23 mouse cellular contexts compared by ENCODE assay signal in the genomic region with DNA sequence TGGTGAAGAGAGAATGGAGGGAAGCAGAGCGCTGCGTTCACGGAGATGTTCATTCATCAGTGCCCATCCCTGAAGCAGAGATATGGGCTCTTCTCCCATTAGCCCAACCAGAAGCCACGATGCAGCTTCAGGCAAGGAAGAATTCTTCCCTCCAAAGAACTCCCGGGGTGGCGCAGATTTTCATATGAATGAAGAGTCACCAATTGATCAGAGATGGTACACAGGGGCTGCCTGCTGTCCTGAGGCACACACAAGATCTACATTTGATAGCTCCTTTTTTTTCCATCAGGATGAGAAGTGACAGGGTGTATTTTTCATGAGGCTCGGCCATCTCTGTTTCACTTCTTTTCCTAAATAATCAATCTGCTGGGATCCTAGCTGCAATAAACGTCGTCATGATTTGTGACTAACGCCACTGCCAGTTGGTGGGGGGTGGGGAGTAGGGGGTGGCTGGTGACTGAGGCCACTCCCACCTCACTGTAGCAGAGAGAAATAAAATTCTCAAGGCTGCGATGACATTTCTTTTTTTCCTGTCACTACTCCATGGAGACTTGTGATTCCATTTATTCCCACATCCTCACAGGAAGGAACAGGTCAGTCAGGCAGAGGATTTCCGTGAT.
A peak's percentile ranks its signal among the peaks of the same experiment; 100 is the strongest.
DNase-seq lines count a peak whose midpoint lies in the region; ATAC-seq lines count a peak whose summit lies in the region.
"Had no signal": no experiment of that assay in that cellular context is flagged by ENCODE, and none has a peak within 500 bp of the region (broad histone marks: within the 10 kb centered on the region; RNA-seq: fewer than 3 reads in every experiment).

No protein-coding gene starts in this region.

- peaks cover 10% of the 10 kb centered on the region; the same call in 1 of the 2 replicates for H3K4me1 ChIP-seq in kidney, embryonic 16.5 days (ENCODE audit: insufficient read depth, low read length)
- H3K4me1 ChIP-seq: heart, embryonic 13.5 days; liver, embryonic 13.5 days; lung, embryonic 15.5 days; midbrain, embryonic 12.5 days had no signal

- 0 out of 2 replicates have a peak overlapping the region, but pooled peaks have one; percentile 20 for H3K27ac ChIP-seq in kidney, embryonic 16.5 days (ENCODE audit: low read length)
- H3K27ac ChIP-seq: embryonic facial prominence, embryonic 12.5 days; forebrain, embryonic 13.5 days; heart, embryonic 13.5 days; limb, embryonic 13.5 days; liver, embryonic 13.5 days; lung, embryonic 15.5 days; macrophage; midbrain, embryonic 12.5 days; stomach, postnatal 0 days had no signal

- intact Hi-C loops in gastrocnemius, postnatal 14 days (cut with DNase I; ENCODE audit: low total_unique reads): no loop called here

- 18% methylated on average over 12 of the region's 12 CpGs for WGBS in kidney, embryonic 16.5 days

- no peak overlapping the region for H3K4me3 ChIP-seq in kidney, embryonic 16.5 days (ENCODE audit: low read length)
- H3K4me3 ChIP-seq: embryonic facial prominence, embryonic 12.5 days; erythroblast, embryonic 14.5 days; forebrain, embryonic 13.5 days; heart, embryonic 13.5 days; limb, embryonic 13.5 days; liver, embryonic 13.5 days; lung, embryonic 15.5 days; midbrain, embryonic 12.5 days had no signal

- H3K36me3 ChIP-seq in kidney, embryonic 16.5 days (ENCODE audit: insufficient read depth, low read length): no peaks in the 10 kb centered on the region
- H3K36me3 ChIP-seq: embryonic facial prominence, embryonic 12.5 days; heart, embryonic 13.5 days; limb, embryonic 13.5 days; liver, embryonic 13.5 days; lung, embryonic 15.5 days; midbrain, embryonic 12.5 days had no signal

- no peaks in the 10 kb centered on the region for H3K27me3 ChIP-seq in kidney, embryonic 16.5 days (ENCODE audit: insufficient read depth, low read length)
- H3K27me3 ChIP-seq: embryonic facial prominence, embryonic 12.5 days; forebrain, embryonic 13.5 days; limb, embryonic 13.5 days; liver, embryonic 13.5 days; midbrain, embryonic 12.5 days had no signal

- DNase-seq in adrenal gland, adult 2 months: peak; percentile 52
- no peak for DNase-seq in adrenal gland, adult 18-20 months (ENCODE audit: low spot score in 2 of 2)
- no peak for DNase-seq in kidney, adult 18-20 months
- DNase-seq in ZHBTc4 (ENCODE audit: low read depth, low spot score): peak; percentile 85
- DNase-seq in mesoderm, embryonic 11.5 days (ENCODE audit: low read depth, low spot score): peak; percentile 63
- no peak for DNase-seq in gastrocnemius, postnatal 14 days
- DNase-seq: cerebellum, adult 9-10 months; heart, adult 11 months; heart, postnatal 4 days; liver, embryonic 13.5 days had no signal

- ATAC-seq in kidney, embryonic 16.5 days (ENCODE audit: low FRiP score, low TSS enrichment): peak; percentile 62; the same call in 1 of the 2 replicates
- no peak for ATAC-seq in monocyte, adult 5-6 weeks (replicated peaks; ENCODE audit: insufficient number of reproducible peaks, low FRiP score, low TSS enrichment, poor library complexity, severe bottlenecking)
- ATAC-seq: CD4-positive, CD25-positive, alpha-beta regulatory T cell, adult 4 months; forebrain, embryonic 13.5 days; intestine, embryonic 16.5 days had no signal

- H3K4me2 ChIP-seq in kidney, embryonic 16.5 days (replicated peaks; ENCODE audit: low read depth, low read length): no peak overlapping the region
- H3K4me2 ChIP-seq: embryonic facial prominence, embryonic 12.5 days; forebrain, embryonic 13.5 days; heart, embryonic 13.5 days; limb, embryonic 13.5 days; liver, embryonic 13.5 days; lung, embryonic 15.5 days; midbrain, embryonic 12.5 days had no signal

- no peak overlapping the region for H3K9ac ChIP-seq in kidney, embryonic 16.5 days (replicated peaks; ENCODE audit: low read length)
- H3K9ac ChIP-seq: embryonic facial prominence, embryonic 12.5 days; forebrain, embryonic 13.5 days; heart, embryonic 13.5 days; limb, embryonic 13.5 days; liver, embryonic 13.5 days; lung, embryonic 15.5 days; midbrain, embryonic 12.5 days had no signal

- peaks cover 4% of the 10 kb centered on the region; the same call in 1 of the 2 replicates for H3K9me3 ChIP-seq in kidney, embryonic 16.5 days (ENCODE audit: low read length)
- H3K9me3 ChIP-seq: embryonic facial prominence, embryonic 12.5 days; forebrain, embryonic 13.5 days; liver, embryonic 13.5 days; lung, embryonic 15.5 days had no signal

Comparison
In these comparisons a context has a peak if more than half of its experiments do, and no peak if none do; other contexts are left out.
1. DNase-seq: peak in adrenal gland, adult 2 months (single experiment), ZHBTc4 (single experiment) and mesoderm, embryonic 11.5 days (single experiment); none in adrenal gland, adult 18-20 months (0 of 2), kidney, adult 18-20 months (single experiment) and gastrocnemius, postnatal 14 days (single experiment).